Mouse (Mus musculus): Measurements from ENCODE around the gene Gab1. TPM values are rescaled to one million over a fixed set of nuclear protein-coding genes. Genes with fewer than 3 reads are reported as not detected.

The Gab1 gene
- total and polyA plus RNA-seq, 3 experiments = 4.0 to 8.1 TPM; not detected in 1

- Histone ChIP-seq H3K4me1 (ENCODE audit: control insufficient read depth in 1 of 2, insufficient read depth in 2 of 2, low read length in 2 of 2) (no peaks in the 10 kb centered on the region), H3K9ac (ENCODE audit: control insufficient read depth, low read depth, low read length, poor library complexity, severe bottlenecking) (no peak overlapping the region), H3K27me3 (ENCODE audit: control insufficient read depth in 1 of 2, insufficient read depth in 2 of 2, low read length in 2 of 2) (no peaks in the 10 kb centered on the region), H3K9me3 (replicated peaks; ENCODE audit: insufficient read depth, low read length) (no peaks in the 10 kb centered on the region), H3K36me3 (ENCODE audit: control insufficient read depth in 1 of 2, insufficient read depth in 2 of 2, low read length in 2 of 2) (peaks cover 0 to 2% of the 10 kb centered on the region in 2 experiments; a peak in 1 of 4 replicates), H3K79me2 (ENCODE audit: control insufficient read depth, insufficient read depth, low read length, poor library complexity) (no peaks in the 10 kb centered on the region), H3K4me3 (ENCODE audit: control insufficient read depth in 1 of 2, insufficient read depth in 1 of 2, low read depth in 2 of 2, low read length in 2 of 2) (no peak overlapping the region), H3K27ac (ENCODE audit: control insufficient read depth, low read depth, low read length) (no peak overlapping the region)
- DNase-seq (ENCODE audit: low read depth, low spot score) = no peak
- no peak for TF ChIP-seq UBTF (IDR thresholded peaks at IDR 0.05; ENCODE audit: borderline replicate concordance, insufficient read depth, low read depth, low read length)
- no peak for TF ChIP-seq CHD1 (IDR thresholded peaks at IDR 0.05; ENCODE audit: low read depth, low read length)
- no peak for TF ChIP-seq SMC3 (IDR thresholded peaks at IDR 0.05; ENCODE audit: low read depth, low read length)
- no peak for TF ChIP-seq MAX (IDR thresholded peaks at IDR 0.05; ENCODE audit: low read length)
- no peak for TF ChIP-seq ZMIZ1 (IDR thresholded peaks at IDR 0.05; ENCODE audit: low read depth, low read length)
- TF ChIP-seq ETS1 (IDR thresholded peaks at IDR 0.05; ENCODE audit: low read depth, low read length) = no peak
- TF ChIP-seq GABPA (IDR thresholded peaks at IDR 0.05; ENCODE audit: low read depth, low read length) = no peak
- TF ChIP-seq MAZ (IDR thresholded peaks at IDR 0.05; ENCODE audit: low read depth, low read length) = no peak
- no peak for TF ChIP-seq NELFE (IDR thresholded peaks at IDR 0.05; ENCODE audit: low read depth, low read length)
- no peak for TF ChIP-seq POLR2AphosphoS2 (IDR thresholded peaks at IDR 0.05; ENCODE audit: low read length)
- no peak for TF ChIP-seq USF1 (IDR thresholded peaks at IDR 0.05; ENCODE audit: low read depth, low read length)
- TF ChIP-seq USF2 (IDR thresholded peaks at IDR 0.05; ENCODE audit: borderline replicate concordance in 1 of 2, insufficient read depth in 1 of 2, low read depth in 1 of 2, low read length in 2 of 2) = no peak
- no peak for TF ChIP-seq TAL1 (IDR thresholded peaks at IDR 0.05; ENCODE audit: low read length)
- TF ChIP-seq MXI1 (IDR thresholded peaks at IDR 0.05; ENCODE audit: low read depth, low read length) = no peak
Measured at GRCm38 (mm10) chr8:80807807-80808505, 72.4 kb downstream of the Gab1 start.

- no peaks in the 10 kb centered on the region for H3K79me2 ChIP-seq (ENCODE audit: control insufficient read depth, insufficient read depth, low read length, poor library complexity)
- no peaks in the 10 kb centered on the region for H3K27me3 ChIP-seq (ENCODE audit: control insufficient read depth in 1 of 2, insufficient read depth in 2 of 2, low read length in 2 of 2)
- H3K9ac ChIP-seq (ENCODE audit: control insufficient read depth, low read depth, low read length, poor library complexity, severe bottlenecking) = no peak overlapping the region
- TF ChIP-seq ZC3H11A (IDR thresholded peaks at IDR 0.05; ENCODE audit: low read depth, low read length) = no peak
- no peak for TF ChIP-seq POLR2AphosphoS2 (IDR thresholded peaks at IDR 0.05; ENCODE audit: low read length)
- TF ChIP-seq ZKSCAN1 (IDR thresholded peaks at IDR 0.05; ENCODE audit: low read depth, low read length) = no peak
- TF ChIP-seq UBTF (IDR thresholded peaks at IDR 0.05; ENCODE audit: borderline replicate concordance, insufficient read depth, low read depth, low read length) = no peak
- TF ChIP-seq POLR2A (IDR thresholded peaks at IDR 0.05; ENCODE audit: control insufficient read depth in 1 of 2, insufficient read depth in 1 of 2, low read depth in 1 of 2, low read length in 2 of 2, poor library complexity in 1 of 2) = no peak
- no peak for TF ChIP-seq USF2 (IDR thresholded peaks at IDR 0.05; ENCODE audit: borderline replicate concordance in 1 of 2, insufficient read depth in 1 of 2, low read depth in 1 of 2, low read length in 2 of 2)
- TF ChIP-seq CTCF (IDR thresholded peaks at IDR 0.05 in 2 of 3, conservative IDR thresholded peaks at IDR 0.05 in 1 of 3; ENCODE audit: control insufficient read depth in 1 of 3, insufficient read depth in 1 of 3, low read depth in 2 of 3, low read length in 3 of 3, poor library complexity in 1 of 3, severe bottlenecking in 1 of 3) = no peak
- no peaks in the 10 kb centered on the region; a peak in 1 of 4 replicates for H3K36me3 ChIP-seq (ENCODE audit: control insufficient read depth in 1 of 2, insufficient read depth in 2 of 2, low read length in 2 of 2)
- H3K4me3 ChIP-seq (ENCODE audit: control insufficient read depth in 1 of 2, insufficient read depth in 1 of 2, low read depth in 2 of 2, low read length in 2 of 2) = no peak overlapping the region
- DNase-seq (ENCODE audit: low read depth, low spot score) = no peak
- H3K4me1 ChIP-seq (ENCODE audit: control insufficient read depth in 1 of 2, insufficient read depth in 2 of 2, low read length in 2 of 2) = no peaks in the 10 kb centered on the region
- no peak overlapping the region for H3K27ac ChIP-seq (ENCODE audit: control insufficient read depth, low read depth, low read length)
- H3K9me3 ChIP-seq (replicated peaks; ENCODE audit: insufficient read depth, low read length) = no peaks in the 10 kb centered on the region
Measured at GRCm38 (mm10) chr8:80804066-80804619, 76.2 kb downstream of the Gab1 start.
